Mouse (Mus musculus) ovary, postnatal 14 days (tissue): ENCODE results near the gene Cracr2b.
"Not testable (repeated sequence)": the region's sequence is repeated elsewhere in the genome, so short reads cannot be mapped to it uniquely, and the experiment has no call there.

Source experiments
- DNase-seq: peaks from one replicate; pipeline ENCODE4 v3.0.0; 2022; ENCODE audit warnings: low spot score

The Cracr2b gene

DNA sequence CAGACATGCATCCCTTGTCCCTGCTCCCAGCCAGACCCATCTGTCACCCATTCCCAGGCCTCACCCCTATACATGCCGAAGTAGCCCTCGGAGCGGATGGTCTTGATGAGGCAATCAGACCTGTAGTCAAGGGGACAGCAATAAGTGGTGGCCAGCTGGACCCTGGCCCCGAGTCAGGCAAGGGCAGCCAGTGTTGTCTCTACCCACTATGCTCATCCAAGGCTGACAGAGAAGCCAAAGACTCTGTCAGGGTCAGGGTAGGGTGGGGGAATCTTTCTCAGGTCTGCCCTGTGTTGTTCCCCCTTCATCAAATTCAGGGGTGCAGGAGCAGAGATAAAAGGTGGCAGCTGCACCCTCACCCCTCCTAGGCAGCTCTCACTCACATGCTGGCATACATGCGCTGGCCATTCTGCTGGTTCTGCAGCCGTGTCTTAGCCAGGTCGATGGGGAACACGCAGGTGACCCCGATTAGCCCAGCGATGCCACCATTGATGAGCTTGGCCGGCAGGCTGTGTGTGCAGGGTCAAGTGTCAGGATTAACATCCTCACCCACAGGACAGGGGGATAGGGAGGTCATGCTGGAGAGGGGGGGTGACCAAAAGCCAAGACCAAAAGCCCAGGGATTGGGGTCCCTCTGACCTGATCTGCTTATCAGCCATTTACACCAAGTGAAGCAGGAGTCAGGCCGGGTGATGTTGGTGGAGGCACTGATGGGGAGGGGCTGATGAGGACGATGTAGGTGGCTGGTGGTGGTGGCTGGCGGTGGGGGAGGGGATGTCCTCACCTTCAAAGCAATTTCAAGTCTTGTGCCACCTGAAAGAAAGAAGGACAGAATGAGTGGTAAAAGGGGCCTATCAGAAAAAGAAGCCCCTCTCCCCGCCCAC is 27.1 kb upstream of the Cracr2b start:
- no peak for DNase-seq

DNA sequence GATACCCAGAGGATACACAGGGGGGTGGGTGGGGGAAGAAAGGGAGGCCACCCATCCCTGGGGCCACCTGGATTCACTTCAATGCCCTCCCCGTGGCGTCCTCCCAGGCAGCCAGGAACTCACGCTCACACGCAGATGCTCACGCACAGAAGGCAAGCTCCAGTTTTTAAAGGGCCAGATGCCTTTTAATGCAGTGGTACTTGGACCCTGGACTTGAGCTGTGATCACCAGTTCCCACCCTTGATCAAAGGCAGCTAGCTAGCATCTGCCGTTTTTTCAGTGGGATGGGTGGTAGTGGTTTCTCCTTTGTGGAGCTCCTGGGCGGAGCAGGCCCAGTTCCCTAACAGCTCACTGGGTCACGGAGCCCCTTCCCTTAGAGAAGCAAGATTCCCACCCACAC is 26.4 kb upstream of the Cracr2b start:
- DNase-seq, result no peak

DNA sequence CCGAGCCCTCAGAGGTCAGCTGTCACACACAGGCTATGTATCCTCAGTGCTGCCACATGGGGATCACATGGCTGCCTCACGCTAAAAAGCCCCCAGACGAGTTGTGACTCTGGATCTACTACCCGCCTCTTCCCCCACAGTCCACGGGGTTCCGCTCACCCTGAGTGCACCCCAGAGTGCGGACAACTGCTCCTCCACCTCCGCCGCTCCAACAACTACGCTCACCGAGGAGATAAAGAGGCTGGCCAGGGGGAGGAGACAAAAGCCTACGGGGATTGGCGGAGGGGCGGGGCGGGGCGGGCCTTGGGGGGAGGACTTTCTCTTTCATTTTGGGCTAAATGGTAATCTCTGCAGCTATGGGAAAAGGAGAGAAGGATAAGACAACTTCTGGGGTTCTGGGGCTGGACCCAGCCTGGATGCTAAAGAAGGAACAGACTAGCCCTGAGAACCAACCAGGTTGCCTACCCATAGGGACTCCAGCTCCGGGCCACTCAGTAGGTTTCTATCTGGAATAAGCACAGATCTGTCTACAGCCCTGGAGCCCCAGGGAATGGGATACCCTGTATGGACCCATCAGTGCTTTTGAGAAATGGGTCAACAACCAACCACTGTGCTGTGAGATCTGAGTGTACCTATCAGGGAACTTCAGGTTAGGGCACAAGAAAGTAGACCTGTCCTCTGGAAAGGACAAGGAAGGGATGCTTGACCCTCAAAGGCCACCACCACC is 25.6 kb upstream of the Cracr2b start:
- DNase-seq, result no peak

DNA sequence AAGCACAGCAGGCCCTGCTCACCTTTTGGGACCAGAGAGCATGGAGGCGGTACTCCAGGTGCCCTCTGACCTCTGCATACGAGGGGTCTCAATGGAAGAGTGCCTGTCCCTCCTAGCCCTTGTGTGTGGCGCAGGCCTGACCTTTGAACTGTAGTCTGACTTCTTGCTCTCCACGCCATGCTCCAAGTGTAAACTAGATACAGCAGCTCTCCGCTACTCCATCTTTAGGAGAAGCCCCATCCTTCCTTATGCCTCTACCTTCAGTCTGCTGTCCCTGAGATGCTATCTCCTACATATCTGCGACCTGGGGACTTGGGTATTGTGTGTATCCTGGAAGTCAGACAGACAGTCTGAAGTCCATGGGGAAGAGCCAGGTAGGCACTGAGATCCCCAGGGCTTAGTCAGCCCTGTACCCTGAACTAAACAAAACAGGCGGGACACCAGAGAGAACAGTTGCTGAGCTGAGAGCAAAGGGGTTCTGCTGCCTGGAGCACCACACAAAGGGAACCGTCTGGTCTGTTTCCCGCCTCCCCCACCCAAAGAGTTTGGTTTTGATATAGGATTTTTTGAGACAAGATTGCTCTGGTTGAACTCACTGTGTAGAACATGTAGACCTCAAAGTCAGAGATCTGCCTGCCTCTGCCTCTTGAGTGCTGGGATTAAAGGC is 24.9 kb upstream of the Cracr2b start:
- no peak for DNase-seq

DNA sequence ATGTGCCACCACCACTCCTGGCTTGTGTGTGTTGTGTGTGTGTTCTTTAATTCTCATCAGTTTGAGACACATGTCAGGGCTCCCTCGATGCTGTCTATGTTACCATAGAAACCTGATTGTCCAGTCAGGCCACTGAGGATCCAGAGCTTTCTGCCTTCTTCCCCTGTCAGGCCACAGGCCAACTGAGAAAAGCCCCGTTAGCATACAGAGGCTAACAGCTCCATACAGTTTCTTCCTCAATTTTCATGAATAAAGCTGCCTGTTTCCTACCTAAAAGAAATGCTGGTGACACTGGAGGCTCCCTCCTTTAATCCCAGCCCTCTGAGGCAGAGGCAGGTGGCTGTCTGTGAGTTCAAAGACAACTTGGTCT is 24.4 kb upstream of the Cracr2b start:
- no peak for DNase-seq

DNA sequence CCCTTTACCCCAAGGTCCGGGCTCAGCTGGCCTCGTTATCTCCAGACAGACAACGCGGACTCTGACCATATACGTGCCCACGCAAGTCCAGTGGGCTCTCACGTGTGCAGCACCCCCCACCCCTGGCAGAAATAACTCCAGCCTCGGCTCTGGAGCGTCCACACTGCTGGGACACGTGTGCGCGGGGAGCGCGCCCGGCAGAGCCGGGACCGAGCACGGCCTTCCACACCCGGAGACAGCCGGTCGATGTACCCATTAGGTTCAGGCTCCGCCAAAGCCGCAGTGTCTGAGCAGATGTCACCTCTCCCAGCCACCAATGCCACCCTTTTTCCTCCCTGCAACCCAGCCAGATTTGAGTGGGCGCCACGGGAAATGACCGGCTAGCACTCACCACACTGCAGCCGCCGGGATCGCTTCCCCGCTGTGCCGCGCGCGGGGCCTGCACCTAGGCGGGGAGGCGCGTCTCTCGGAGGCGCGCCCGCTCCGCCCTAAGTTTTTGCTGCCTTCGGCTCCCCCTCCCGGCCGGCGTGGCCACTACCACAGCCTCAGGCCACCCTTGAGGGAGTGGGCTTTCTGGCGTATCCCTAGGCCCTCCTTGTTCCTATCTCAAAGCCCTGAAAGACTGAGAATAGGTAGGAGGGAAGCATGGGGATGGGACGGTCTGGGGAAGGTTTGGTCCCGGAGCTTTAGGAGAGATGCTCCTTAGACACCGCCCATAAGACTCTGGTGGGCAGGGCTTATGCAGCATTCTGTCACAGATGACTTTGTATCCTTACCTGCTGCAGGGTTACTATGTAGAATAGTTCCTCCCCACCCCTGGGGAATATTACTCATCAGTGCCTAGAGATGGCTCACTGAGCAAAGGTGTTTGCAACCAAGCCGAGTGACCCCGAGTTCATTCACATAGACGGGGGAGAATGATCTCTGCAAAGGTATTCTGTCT is 23.4 kb upstream of the Cracr2b start, which contains the start of gene Slc25a22:
Gene Slc25a22 (minus strand): TSS at position 715 of the 943 bp plus-strand sequence.
- peak; percentile 76 for DNase-seq

DNA sequence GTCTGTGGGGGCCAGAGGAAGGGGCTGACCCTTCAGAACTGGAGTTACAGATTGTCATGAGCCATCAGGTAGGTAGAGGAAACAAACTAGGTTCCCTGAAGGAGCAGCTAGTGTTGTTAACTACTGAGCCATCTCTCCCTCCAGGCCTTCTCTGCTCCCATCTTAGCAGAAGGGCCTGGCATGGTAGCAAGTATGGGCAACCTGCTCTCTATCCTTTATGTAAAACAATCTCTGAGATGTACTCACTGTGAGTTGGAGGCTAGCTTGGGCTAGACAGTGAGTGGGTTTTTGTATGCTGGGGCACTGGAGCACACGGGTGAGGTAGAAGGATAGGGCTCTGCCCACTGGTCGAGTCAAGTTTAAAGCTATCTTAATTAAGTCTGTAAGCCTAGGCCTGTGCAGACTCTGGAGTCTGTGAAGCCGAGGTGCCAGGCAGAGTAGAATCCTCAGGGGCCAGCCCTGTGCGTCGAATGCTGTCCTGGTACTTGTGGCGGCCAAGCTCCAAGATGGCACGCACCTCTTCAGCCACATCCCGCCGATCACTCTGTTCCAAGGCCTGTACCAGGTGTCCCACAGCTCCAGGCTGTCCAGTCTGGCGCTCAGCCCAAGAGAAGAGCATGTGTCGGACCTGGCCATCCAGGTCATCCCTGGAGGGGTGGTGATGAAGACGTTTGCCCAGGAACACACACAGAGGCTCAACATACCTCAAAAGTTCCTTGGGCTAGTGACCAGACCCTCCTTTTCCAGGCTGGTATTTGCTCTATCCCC is 22.5 kb upstream of the Cracr2b start:
- DNase-seq, result no peak

DNA sequence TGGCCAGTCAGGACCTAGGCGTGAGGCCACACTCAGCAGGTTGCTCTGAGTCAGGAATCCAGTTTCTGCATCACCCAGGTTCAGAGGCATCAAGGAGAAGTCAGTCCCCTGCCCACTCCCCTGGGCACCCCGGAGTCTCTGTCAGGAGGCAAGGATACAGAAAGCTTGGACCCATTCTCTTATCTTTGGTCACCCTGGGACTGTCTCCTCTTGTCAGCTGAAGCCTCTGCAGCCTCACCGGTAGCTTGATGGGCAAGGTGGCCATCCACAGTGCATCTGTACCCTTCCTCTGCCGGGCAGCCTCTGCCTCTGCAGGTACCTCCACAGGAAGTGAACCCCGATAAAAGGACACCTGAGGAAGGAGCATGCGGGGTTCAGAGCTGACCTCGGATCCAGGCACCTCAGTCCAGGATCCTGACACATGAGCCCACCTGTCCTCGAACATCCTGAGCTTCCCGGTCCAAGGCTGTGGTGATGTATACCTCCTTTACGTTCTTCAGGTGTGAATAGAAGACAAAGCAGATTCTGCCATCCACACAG is 21.7 kb upstream of the Cracr2b start:
- no peak for DNase-seq

DNA sequence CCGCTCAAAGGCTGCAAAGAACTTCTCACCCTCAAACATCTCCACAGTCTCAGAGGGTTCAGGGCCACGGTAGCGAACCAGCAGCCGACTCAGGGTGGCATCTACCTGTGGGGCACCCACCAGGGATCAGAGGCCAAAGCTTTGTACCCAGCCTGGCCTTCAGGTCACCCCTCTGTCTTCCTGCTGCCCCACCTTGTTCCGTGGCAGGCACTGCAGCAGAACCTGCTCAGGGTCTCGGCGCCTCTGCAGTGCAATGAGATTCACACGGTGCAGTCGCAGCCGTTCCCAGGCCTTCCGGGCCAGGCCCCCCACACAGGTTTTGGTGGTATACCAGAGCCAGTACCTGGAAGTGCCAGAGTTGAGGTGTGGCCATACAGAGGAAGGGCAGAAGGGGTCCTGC is 21.1 kb upstream of the Cracr2b start:
- DNase-seq, result no peak

DNA sequence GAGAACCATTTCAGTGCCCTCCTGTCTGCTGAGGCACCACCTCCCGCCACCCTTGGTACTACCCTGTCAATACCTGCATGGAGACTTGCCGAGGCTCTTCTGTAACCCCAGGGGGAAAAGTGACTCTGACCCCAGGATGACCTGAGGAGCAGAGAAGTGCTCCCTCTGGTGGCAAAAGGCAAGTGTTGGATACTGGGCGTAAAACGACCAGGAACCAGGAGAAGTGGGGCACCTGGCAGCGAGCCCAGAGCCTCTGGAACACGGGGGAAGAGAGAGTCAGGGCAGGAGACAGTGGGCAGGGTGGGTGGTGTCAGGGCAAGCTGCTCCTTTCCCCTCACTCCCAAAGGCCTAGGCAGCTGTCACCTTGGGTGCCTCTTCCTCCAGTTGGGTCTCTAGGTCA is 20.3 kb upstream of the Cracr2b start:
- DNase-seq, result no peak

DNA sequence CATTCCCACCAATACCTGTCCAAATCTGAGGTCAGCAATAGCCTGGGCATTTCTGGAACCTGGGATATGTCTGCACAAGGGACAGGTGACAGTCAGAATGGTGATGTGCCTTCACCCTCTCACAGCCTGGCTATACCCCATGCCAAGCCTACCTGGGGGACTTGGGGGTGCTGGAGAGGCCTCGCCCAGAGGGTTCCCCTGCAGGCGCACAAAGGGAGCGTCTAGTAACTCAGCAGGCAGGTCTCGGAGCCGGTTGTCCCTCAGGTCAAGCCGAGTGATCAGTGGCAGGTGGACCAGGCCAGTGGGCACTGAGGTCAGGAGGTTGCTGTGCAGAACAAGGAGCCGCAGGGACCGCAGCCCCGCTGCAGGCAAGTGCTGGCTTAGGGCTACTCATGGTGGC is 19.4 kb upstream of the Cracr2b start:
- no peak for DNase-seq

DNA sequence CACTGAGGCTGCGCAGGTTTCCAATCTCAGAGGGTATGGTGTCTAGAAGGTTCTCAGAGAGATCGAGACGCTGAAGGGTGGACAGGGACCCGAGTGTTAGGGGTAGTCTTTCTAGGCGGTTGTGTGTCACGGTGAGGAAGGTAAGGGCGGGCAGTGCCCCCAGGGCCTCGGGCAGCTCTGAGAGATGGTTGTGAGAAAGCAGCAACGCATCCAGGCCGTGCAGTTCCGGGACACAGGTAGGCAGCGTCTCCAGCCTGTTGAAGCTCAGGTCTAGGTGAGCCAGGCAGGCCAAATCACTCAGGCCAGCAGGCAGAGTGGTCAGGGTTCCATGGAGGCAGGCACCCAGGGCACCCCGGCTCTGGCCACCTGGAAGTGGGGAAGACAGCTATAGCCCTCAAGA is 18.7 kb upstream of the Cracr2b start:
- DNase-seq, result no peak

DNA sequence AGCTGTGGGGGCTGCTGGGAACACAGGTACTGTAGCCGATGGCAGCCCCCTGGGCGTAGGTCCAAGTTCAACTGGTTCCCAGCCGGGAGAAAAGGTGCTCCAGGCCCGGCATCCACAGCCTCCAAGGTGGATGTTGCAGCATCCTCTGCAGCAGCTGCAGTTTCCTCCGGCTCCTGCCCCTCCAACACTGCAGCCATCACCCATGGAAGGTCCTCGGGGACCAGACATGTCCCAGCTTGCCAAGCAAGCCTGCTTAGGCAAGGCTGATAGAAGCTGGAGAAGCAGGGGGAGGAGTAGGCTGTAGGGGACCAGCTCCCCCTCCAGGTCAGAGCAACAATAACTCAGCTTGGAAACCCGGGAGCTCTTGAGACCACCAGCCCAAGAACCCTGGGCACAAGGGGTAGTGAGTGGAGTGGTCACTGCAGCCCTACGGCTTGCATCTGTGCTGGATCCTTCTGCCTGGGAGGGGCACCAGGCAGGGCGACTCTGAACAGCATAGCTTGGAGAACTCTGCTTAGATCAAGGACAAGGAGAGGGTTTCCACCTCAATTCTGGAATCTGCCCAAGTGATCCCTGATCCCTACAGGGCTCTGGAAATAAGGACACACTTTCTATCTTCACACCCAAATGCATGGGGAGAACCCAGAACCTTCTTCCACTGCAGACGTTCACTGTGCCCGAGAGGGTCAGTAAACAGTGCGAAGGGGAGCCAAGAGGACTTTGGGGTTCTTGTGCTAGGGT is 17.6 kb upstream of the Cracr2b start:
- DNase-seq, result no peak

DNA sequence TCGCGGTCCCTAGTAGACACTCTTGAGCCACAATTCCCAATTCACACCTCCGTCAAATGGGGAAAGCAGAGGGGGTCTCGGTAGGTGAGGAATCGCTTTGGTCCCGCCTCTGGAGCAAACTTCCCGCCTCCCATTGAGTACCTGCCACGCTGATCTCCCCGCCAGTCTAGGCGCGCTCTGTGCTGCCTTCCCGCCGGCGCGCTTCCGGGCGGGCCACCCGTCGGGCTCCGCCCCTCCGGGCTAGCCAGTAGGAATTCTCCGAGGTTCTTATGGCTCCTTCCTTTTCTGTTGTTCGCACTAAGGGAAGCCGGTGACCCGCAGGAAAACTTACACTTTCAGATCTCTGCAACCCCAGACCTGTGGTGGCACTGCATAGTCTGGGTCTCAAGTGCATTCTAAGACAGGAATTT is 17.1 kb upstream of the Cracr2b start, which contains the start of gene Pidd1:
Gene Pidd1 (minus strand): TSS at position 198 of the 410 bp plus-strand sequence.
- no peak for DNase-seq

DNA sequence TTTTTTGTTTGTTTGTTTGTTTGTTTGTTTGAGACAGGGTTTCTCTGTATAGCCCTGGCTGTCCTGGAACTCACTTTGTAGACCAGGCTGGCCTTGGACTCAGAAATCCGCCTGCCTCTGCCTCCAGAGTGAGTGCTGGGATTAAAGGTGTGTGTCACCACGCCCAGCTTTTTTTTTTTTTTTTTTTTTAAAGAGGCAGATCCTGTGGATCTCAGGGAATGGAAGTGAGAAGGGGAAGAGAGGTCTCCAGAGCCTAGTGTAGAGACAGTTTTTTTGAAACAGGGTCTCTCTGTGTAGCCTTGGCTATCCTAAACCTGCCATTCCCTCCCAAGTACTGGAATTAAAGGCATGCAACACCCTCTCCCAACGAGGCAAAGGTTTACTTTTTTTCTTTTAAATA is 14.5 kb upstream of the Cracr2b start:
- not testable (repeated sequence) for DNase-seq

DNA sequence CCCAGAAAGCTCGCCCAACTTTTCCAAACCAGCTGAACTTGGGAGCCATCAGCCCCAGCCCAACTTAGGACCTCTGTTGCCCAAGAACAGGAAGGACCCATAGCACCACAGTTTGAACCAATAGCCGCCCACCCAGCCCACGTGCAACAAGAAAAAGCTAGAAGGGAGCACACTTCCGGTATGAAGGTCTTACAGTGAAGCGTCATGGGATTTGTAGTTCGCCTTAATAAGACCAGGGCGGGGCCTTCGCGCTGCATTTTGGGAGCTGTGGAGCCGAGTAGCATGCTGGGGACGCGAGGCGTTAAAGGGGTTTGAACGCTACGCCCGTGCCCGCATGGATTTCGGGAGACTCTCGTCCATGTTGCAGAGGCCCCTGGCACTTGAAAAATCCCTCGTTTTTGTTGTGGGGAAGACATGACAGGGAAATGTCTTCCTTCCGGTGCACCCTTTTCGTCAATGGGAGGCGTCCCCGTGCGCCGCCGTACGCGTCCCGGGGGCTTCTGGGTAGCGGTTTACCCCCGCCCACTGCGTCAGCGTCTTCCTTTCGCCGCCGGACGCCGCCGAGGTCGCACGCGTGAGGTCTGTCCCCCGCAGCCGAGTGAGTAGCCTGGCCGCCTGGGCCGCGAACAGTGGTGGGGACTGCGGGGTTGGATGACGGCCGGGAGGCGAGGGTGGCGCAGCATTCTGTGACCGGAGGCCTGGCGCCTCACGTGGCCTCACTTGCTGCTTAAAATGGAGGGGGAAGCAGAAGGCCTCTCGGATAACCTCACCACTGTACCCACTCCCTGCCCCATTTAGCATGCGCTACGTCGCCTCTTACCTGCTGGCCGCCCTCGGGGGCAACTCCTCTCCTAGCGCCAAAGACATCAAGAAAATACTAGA is 13.5 kb upstream of the Cracr2b start, which contains the start of gene Rplp2:
Gene Rplp2 (plus strand): TSS at position 261 of the 882 bp plus-strand sequence.
- peak; percentile 86 for DNase-seq

DNA sequence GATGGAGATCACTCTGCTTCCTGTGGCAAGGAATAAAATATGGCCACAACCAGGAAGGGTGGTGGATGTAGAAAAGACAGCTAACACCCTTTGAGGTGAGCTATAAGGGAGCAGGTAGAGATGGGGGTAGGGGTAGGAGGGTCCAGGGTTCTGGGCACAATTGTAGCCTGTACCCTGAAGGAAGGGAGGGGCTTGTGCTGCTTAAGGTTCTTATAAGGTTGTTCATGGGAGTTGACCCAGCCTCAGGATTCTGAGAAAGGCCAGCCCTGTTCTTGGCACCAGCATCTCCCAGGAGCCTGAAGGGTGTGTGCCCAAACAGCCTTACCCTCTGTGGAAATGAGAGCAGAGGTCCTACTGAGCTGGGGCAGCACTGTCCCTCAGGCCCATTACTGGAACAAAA is 9.0 kb upstream of the Cracr2b start:
- no peak for DNase-seq

DNA sequence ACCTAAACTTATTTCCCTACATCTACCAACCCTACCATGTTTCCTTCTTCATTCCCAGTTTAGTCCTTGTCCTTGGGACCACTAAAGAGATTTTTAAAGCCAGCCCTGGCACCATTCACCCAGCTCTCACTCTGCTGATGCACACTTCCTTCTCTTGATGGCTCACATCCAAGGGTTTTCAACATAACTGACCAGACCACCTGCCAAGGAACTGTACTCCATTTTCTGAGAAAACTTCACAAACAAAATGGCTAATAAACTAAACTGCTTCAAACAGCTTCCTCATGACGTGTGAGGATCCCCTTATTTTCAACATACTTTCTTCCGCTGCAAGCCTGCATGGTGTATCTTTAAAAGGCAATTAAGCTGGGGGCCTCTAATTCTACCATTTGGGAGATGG is 7.3 kb upstream of the Cracr2b start:
- DNase-seq, result no peak
